Mouse (Mus musculus): ENCODE measurements at regions not wholly inside any gene's neighbourhood (a gene's known extent, or its start where the extent isn't known, plus 50 kb on each side); places are given as distances from the start of the nearest gene placed in this dataset.

DNA sequence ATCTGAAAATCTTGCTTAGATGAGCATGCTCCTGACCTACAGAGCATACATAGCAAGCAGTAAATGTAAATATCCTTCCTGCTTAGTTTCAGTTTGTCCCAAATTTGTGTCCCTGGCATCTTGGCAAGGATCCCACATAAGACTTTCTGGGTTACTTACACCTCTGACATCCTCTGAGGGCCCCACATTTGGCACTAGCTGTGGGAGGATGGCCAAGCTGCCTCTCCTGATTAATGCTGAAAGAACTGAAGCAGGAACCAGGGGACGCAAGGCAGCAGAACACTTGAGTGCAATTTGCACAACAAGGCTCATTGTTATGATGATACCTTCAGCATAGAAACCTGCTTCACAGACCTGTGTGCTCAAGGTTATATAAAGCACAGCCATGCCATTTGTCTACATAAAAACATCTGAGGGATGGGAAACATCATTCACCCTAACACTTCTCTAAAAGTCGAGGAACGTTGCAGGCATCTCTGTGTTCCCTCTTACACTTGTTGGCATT lies 441.7 kb downstream of the Adam3 start:
- TF ChIP-seq RAD21 (IDR thresholded peaks at IDR 0.05; ENCODE audit: low read depth, low read length) = no peak
- no peak for TF ChIP-seq UBTF (IDR thresholded peaks at IDR 0.05; ENCODE audit: borderline replicate concordance, insufficient read depth, low read depth, low read length)
- TF ChIP-seq MXI1 (IDR thresholded peaks at IDR 0.05; ENCODE audit: low read depth, low read length) = no peak
- TF ChIP-seq ETS1 (IDR thresholded peaks at IDR 0.05; ENCODE audit: low read depth, low read length) = no peak
- TF ChIP-seq CTCF (IDR thresholded peaks at IDR 0.05 in 2 of 3, conservative IDR thresholded peaks at IDR 0.05 in 1 of 3; ENCODE audit: control insufficient read depth in 1 of 3, insufficient read depth in 1 of 3, low read depth in 2 of 3, low read length in 3 of 3, poor library complexity in 1 of 3, severe bottlenecking in 1 of 3) = no peak
- TF ChIP-seq CHD2 (IDR thresholded peaks at IDR 0.05; ENCODE audit: low read length) = no peak
- no peak for DNase-seq (ENCODE audit: low read depth, low spot score)
- no peaks in the 10 kb centered on the region for H3K36me3 ChIP-seq (ENCODE audit: control insufficient read depth in 1 of 2, insufficient read depth in 2 of 2, low read length in 2 of 2)
- no peaks in the 10 kb centered on the region for H3K27me3 ChIP-seq (ENCODE audit: control insufficient read depth in 1 of 2, insufficient read depth in 2 of 2, low read length in 2 of 2)
- H3K9ac ChIP-seq (ENCODE audit: control insufficient read depth, low read depth, low read length, poor library complexity, severe bottlenecking) = no peak overlapping the region
- H3K79me2 ChIP-seq (ENCODE audit: control insufficient read depth, insufficient read depth, low read length, poor library complexity) = no peaks in the 10 kb centered on the region
- no peak overlapping the region for H3K4me3 ChIP-seq (ENCODE audit: control insufficient read depth in 1 of 2, insufficient read depth in 1 of 2, low read depth in 2 of 2, low read length in 2 of 2)
- H3K9me3 ChIP-seq (replicated peaks; ENCODE audit: insufficient read depth, low read length) = no peaks in the 10 kb centered on the region
- H3K27ac ChIP-seq (ENCODE audit: control insufficient read depth, low read depth, low read length) = no peak overlapping the region
- no peaks in the 10 kb centered on the region for H3K4me1 ChIP-seq (ENCODE audit: control insufficient read depth in 1 of 2, insufficient read depth in 2 of 2, low read length in 2 of 2)

DNA sequence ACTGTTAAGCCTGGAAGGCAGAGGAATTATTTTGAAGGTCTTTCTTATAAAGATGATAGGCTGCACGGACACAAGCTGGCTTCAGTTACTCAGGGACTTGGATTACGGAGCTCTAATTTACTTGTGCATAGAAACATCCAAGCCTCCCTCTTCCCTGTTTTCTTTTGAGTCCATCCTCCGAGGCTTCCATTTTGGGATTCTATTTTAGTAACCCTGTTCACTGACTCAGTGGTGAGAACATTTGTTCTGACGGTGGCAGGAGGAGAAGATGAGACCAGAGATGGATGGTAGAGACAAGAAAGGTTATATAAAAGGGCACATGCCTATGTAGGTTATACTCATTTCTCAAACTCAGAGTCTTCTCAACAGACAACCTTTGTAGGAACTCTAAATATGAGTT lies 445.4 kb downstream of the Adam3 start:
- Histone ChIP-seq H3K9me3 (replicated peaks; ENCODE audit: insufficient read depth, low read length) (no peaks in the 10 kb centered on the region), H3K27ac (ENCODE audit: control insufficient read depth, low read depth, low read length) (no peak overlapping the region), H3K9ac (ENCODE audit: control insufficient read depth, low read depth, low read length, poor library complexity, severe bottlenecking) (no peak overlapping the region), H3K4me1 (ENCODE audit: control insufficient read depth in 1 of 2, insufficient read depth in 2 of 2, low read length in 2 of 2) (no peaks in the 10 kb centered on the region), H3K4me3 (ENCODE audit: control insufficient read depth in 1 of 2, insufficient read depth in 1 of 2, low read depth in 2 of 2, low read length in 2 of 2) (no peak overlapping the region), H3K79me2 (ENCODE audit: control insufficient read depth, insufficient read depth, low read length, poor library complexity) (no peaks in the 10 kb centered on the region), H3K36me3 (ENCODE audit: control insufficient read depth in 1 of 2, insufficient read depth in 2 of 2, low read length in 2 of 2) (no peaks in the 10 kb centered on the region), H3K27me3 (ENCODE audit: control insufficient read depth in 1 of 2, insufficient read depth in 2 of 2, low read length in 2 of 2) (no peaks in the 10 kb centered on the region)
- DNase-seq (ENCODE audit: low read depth, low spot score) = no peak
- TF ChIP-seq NELFE (IDR thresholded peaks at IDR 0.05; ENCODE audit: low read depth, low read length) = no peak
- no peak for TF ChIP-seq USF2 (IDR thresholded peaks at IDR 0.05; ENCODE audit: borderline replicate concordance in 1 of 2, insufficient read depth in 1 of 2, low read depth in 1 of 2, low read length in 2 of 2)
- TF ChIP-seq RCOR1 (IDR thresholded peaks at IDR 0.05; ENCODE audit: low read depth, low read length) = no peak
- no peak for TF ChIP-seq MXI1 (IDR thresholded peaks at IDR 0.05; ENCODE audit: low read depth, low read length)
- no peak for TF ChIP-seq BHLHE40 (IDR thresholded peaks at IDR 0.05; ENCODE audit: borderline replicate concordance, low read depth, low read length)
- TF ChIP-seq NRF1 (IDR thresholded peaks at IDR 0.05; ENCODE audit: insufficient read depth, low read depth, low read length, poor library complexity, severe bottlenecking) = no peak

DNA sequence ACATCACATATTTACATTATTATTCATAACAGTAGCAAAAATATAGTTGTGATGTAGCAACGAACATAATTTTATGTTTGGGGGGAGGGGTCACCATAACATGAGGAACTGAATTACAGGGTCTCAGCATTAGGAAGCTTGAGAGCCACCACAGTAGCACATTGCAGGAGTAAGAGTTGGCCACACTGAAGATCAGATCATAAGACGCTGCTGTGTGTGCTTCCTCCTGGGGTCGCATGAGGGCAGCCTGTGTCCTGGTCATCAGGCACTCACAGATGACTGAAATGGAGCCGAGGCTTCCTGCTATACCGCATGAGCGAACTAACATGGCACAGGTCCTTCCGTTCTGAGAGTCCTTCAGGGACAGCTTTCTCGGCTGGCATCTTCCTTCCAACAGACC lies 447.3 kb downstream of the Adam3 start:
- H3K79me2 ChIP-seq (ENCODE audit: control insufficient read depth, insufficient read depth, low read length, poor library complexity) = no peaks in the 10 kb centered on the region
- H3K9me3 ChIP-seq (replicated peaks; ENCODE audit: insufficient read depth, low read length) = no peaks in the 10 kb centered on the region
- H3K27ac ChIP-seq (ENCODE audit: control insufficient read depth, low read depth, low read length) = no peak overlapping the region
- no peak for DNase-seq (ENCODE audit: low read depth, low spot score)
- H3K4me1 ChIP-seq (ENCODE audit: control insufficient read depth in 1 of 2, insufficient read depth in 2 of 2, low read length in 2 of 2) = no peaks in the 10 kb centered on the region
- H3K36me3 ChIP-seq (ENCODE audit: control insufficient read depth in 1 of 2, insufficient read depth in 2 of 2, low read length in 2 of 2) = no peaks in the 10 kb centered on the region
- H3K4me3 ChIP-seq (ENCODE audit: control insufficient read depth in 1 of 2, insufficient read depth in 1 of 2, low read depth in 2 of 2, low read length in 2 of 2) = no peak overlapping the region
- TF ChIP-seq MAFK (IDR thresholded peaks at IDR 0.05; ENCODE audit: borderline replicate concordance, low read depth, low read length) (no peak), CTCF (IDR thresholded peaks at IDR 0.05 in 2 of 3, conservative IDR thresholded peaks at IDR 0.05 in 1 of 3; ENCODE audit: control insufficient read depth in 1 of 3, insufficient read depth in 1 of 3, low read depth in 2 of 3, low read length in 3 of 3, poor library complexity in 1 of 3, severe bottlenecking in 1 of 3) (no peak), MYB (IDR thresholded peaks at IDR 0.05; ENCODE audit: low read depth, low read length) (no peak), SMC3 (IDR thresholded peaks at IDR 0.05; ENCODE audit: low read depth, low read length) (no peak), NELFE (IDR thresholded peaks at IDR 0.05; ENCODE audit: low read depth, low read length) (no peak), HCFC1 (IDR thresholded peaks at IDR 0.05; ENCODE audit: low read depth, low read length) (no peak), JUND (IDR thresholded peaks at IDR 0.05; ENCODE audit: low read depth, low read length) (no peak), ZC3H11A (IDR thresholded peaks at IDR 0.05; ENCODE audit: low read depth, low read length) (no peak), SIN3A (IDR thresholded peaks at IDR 0.05; ENCODE audit: low read length) (no peak), E2F4 (IDR thresholded peaks at IDR 0.05; ENCODE audit: borderline replicate concordance, low read depth, low read length) (no peak), ELF1 (IDR thresholded peaks at IDR 0.05; ENCODE audit: low read depth, low read length) (no peak), CHD2 (IDR thresholded peaks at IDR 0.05; ENCODE audit: low read length) (no peak), TBP (IDR thresholded peaks at IDR 0.05; ENCODE audit: low read depth, low read length) (no peak), MAX (IDR thresholded peaks at IDR 0.05; ENCODE audit: low read length) (no peak), UBTF (IDR thresholded peaks at IDR 0.05; ENCODE audit: borderline replicate concordance, insufficient read depth, low read depth, low read length) (no peak), RCOR1 (IDR thresholded peaks at IDR 0.05; ENCODE audit: low read depth, low read length) (no peak), RAD21 (IDR thresholded peaks at IDR 0.05; ENCODE audit: low read depth, low read length) (no peak), ZMIZ1 (IDR thresholded peaks at IDR 0.05; ENCODE audit: low read depth, low read length) (no peak)
- H3K9ac ChIP-seq (ENCODE audit: control insufficient read depth, low read depth, low read length, poor library complexity, severe bottlenecking) = no peak overlapping the region
- no peaks in the 10 kb centered on the region for H3K27me3 ChIP-seq (ENCODE audit: control insufficient read depth in 1 of 2, insufficient read depth in 2 of 2, low read length in 2 of 2)
